Mouse (Mus musculus) spleen, postnatal 4 days (tissue): ENCODE measurements at regions not wholly inside any gene's neighbourhood (a gene's known extent, or its start where the extent isn't known, plus 50 kb on each side); places are given as distances from the start of the nearest gene placed in this dataset.

Source experiments
- DNase-seq, 2 experiments: peaks; one replicate each; pipeline ENCODE4 v3.0.0; 2022; ENCODE audit warnings: low spot score in 2 of 2

GRCm38 (mm10) chr6:7473730-7474129, 80.9 kb upstream of the Tac1 start:
- no peak for DNase-seq

GRCm38 (mm10) chr6:7476907-7477306, 77.8 kb upstream of the Tac1 start:
- DNase-seq = no peak

- DNase-seq = no peak
Measured at GRCm38 (mm10) chr6:7494299-7494698, 60.4 kb upstream of the Tac1 start.

- DNase-seq = no peak
Measured at GRCm38 (mm10) chr6:7496766-7497165, 57.9 kb upstream of the Tac1 start.
